Mouse (Mus musculus): Measurements from ENCODE around the gene Smoc2. TPM values are rescaled to one million over a fixed set of nuclear protein-coding genes. Genes with fewer than 3 reads are reported as not detected.

Gene Smoc2
- polyA plus RNA-seq, 1 experiment from 2014 or later, result 132 TPM

Other genes starting within 250 kb of the Smoc2 start
- not detected in 2 replicates for gene Gm7358, start 220.0 kb upstream of the Smoc2 start, polyA plus RNA-seq (2015; fragmentation: Nextera tagmentation; extraction: Ambion mirVana)
- 5.7 and 6.1 TPM in 2 replicates for gene Dact2, start 75.2 kb upstream of the Smoc2 start, polyA plus RNA-seq (2015; fragmentation: Nextera tagmentation; extraction: Ambion mirVana)